Mouse (Mus musculus) spleen, adult 18-20 months (tissue): ENCODE data around the gene Gfi1b.

Source experiments
- DNase-seq, 2 experiments: peaks; one replicate each; pipeline ENCODE4 v3.0.0; 2022; ENCODE audit warnings: mixed read lengths in 2 of 2

Gene Gfi1b

DNA sequence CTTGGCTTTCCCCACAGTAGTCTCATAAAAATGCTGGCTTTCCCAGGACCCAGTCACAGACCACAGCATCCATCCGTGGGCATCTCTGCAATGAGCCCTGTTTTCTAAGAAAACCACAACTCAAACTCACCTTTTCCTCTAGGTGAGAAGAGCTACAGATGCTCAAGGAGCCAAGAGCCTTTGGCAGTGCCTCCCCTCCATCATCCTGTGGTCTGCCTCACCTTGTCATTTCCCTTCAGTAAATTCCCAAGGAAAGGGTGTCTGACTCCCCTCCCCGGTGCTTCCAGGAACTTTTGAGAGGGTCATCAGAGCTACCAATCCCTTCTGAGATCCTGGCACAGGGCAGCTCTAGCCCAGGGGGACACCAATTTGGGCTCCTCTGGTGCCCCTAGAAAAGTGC lies 671 bp downstream of the Gfi1b start:
- no peak for DNase-seq

DNA sequence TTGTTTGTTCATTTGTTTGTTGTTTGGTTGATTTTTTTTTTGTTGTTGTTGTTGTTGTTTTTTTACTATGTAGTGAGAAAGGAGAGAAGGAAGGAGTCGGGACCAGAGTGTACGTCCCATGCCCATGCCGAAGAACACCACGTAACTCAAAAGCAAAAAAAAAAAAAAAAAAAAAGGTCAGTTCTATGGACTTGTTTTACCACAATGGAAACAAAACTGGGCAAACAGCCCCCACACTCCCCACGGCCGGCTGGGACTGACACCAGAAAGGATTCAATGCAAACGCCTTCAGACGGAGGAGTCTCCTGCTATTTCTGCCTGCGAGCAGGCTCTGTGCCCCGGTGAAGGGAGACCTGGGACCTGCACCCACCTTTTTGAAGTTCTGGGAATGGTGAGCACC lies 1.3 kb downstream of the Gfi1b start:
- DNase-seq, result no peak

DNA sequence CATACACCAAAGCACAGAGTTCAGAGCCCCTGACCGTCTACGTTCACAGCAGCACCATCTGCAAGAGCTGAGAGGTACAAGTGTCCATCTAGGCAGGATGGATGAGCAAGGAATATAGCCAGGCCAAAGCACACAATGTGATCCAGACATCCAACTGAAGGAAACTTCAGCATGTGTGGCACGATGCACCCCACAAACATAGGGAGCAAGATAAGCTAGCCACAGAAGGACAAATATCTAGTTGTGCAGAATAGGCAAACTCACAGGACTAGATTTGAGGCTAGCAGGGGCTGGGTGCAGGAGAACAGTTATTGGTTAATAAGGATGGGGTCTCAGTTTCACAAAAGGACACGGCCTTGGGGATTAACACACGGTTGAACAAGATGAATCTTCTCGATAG lies 2.4 kb downstream of the Gfi1b start:
- DNase-seq, result no peak

DNA sequence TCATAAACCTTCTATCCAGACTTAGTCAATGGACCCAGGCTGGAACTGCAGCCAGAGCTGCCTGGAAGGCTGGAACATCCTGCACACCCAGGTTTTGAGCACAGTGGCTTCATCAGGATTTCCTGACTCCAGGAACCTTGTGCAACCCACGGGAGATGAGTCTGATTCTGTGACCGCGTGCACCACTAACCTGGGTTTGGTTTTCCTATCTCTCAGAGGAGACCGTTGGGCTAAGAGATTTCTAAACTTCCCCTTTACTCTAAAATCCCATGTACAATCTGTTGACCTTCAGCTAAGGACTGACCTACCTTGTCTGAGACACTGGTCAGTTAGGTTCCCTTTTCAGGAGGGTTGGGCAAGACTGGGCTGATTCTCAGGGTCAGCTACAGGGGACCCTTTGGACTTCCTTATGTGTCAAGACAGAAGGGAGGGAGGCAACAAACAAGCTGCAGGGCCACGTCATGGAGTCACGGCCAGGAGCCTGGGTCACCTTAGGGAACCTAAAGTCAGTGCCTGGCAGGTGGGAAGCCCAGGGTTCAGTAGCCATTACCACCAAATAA lies 2.9 kb downstream of the Gfi1b start:
- DNase-seq, result no peak

DNA sequence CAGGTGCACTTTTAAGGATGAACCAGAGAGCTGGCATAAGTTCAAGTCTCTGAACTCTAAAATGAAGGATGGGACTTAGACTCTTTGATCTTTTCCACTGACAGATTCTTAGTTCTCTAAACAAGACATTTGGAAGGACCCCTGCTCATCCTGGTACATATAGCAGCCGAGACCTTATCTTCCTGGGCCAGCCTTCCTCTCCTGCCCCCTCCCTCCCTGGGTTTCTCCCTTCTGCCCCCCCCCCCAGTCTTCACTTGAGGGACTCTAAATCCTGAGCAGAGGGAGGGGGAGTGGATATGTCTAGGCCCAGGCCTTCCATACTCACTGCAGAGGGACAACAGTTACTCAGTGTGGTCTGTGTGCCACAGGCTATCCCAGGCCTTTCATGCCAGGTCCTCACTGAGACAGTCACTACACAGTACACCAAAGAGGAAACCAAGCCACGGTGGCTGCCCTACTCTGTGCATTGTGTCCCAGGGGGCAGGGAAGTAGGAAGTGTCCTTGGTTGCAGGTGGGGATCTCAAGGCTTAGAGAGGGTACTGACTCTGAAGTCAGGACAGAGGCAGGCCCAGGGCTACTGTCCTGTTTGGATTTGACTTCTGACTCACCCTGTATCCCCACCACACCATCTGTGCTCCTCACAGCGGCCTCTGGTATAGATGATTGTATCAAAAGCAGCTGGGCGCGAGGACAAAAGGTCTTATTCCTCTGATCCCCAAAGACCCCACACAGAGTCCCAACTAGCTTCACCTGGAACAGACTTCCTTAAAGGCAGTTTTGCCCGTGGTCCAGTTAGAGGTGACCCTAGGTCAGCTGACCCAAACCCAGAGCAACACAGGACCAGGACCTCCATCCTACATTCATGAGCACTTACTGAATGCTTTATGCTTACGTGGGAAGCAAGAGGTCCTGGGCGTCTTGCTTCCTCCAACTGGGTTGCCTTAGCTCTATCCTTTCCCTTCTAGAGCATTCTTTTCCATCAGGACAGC lies 4.0 kb downstream of the Gfi1b start:
- DNase-seq, result no peak

DNA sequence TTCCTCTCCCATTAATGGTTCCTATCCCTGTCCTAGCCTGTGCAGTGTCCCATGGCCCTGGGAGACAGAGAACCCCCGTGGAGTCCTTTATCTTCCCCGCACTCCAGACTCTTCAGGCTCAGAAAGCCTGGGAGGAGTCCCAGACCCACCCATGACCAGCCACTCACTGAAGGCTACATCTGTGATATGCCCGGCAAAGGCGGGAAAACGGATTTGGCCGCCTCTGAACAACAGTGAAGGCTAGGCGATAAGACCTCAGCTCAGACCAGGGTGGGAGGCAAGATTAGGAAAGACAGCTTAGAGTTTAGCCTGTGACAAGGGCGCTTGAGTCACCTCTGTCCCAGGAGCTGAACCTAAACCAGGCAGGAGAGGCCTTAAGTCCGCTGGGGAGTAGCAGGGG lies 4.9 kb downstream of the Gfi1b start:
- DNase-seq, result no peak

DNA sequence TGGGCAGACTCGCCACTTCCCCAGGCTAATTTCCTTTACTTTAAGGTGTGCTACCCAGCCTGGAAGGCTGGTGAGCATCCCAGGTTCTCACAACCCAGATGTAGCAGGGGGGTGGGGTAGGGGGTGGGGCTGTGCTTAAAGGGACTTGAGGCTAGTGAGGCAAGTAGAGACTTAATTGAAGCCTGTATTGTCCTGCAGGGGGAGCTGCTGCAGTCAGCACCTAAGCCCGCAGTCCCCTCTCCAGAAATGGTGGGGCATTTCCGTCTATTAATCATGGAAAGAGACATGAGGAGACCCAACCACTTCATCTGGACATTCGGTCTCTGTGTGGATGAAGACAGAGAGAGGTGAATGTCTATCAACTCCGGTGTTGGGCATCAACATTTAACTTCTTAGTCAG lies 5.4 kb downstream of the Gfi1b start:
- DNase-seq, result no peak

DNA sequence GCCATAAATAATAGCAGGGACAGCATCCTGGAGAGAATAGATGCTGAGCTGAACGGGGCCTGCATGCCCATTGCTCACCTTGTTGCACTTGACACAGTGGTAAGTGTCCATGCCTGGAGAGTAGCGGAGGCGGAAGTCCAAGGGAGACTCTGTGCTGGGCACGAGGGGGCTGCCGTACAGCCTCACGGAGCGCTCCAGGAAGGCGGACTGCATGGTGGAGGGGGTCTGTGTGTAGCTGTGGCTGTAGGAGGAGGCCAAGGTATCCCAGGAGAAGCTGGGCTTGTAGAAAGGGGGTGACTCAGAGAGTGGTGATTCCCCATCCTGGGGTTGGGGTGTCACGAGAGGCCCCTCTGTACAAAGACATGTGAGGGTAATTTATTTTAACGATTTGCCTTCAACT lies 8.2 kb downstream of the Gfi1b start:
- DNase-seq, result no peak

DNA sequence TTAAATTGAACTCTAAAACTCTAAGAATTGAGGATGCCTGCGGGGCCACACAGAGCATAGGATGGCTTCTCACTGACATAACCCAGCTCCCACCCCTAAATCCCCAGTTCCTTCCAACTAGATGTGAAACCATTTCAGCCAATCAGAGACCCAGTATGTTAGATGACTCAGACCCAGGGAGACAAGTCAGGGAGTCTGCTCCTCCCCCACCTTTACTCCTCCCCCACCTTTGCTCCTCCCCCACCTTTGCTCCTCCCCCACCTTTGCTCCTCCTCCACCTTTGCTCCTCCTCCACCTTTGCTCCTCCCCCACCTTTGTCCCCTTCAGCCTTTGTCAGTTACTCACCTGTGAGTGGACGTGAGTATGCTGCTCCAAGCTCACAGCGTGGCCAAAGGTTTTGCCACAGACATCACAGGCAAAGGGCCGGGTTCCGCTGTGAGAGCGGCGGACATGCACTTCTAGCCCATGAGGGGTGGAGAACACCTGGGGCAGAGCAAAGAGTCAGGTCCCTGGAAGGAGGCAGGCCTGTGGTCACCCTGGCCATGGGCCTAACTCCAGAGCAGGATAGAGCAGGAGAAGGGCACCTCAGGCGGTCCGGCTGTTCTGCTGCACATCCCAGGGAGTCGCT lies 9.2 kb downstream of the Gfi1b start:
- DNase-seq, result no peak

DNA sequence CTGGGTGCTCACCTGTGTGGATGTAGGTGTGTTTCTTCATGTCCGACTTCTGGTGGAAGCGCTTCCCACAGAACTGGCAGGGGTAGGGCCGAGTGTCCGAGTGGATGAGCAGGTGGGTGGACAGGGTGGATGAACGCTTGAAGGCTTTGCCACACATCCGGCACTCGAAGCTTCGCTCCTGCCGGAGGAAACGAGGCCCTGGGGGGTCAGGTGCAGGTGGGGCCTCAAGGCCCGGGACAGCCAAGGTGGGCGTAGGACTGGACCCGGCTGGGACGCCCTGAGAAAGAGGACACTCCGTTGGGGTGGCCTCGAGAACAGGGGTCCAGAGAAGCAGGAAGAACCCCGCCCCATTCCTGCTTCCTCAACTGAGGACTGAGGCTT lies 10.4 kb downstream of the Gfi1b start:
- no peak for DNase-seq

DNA sequence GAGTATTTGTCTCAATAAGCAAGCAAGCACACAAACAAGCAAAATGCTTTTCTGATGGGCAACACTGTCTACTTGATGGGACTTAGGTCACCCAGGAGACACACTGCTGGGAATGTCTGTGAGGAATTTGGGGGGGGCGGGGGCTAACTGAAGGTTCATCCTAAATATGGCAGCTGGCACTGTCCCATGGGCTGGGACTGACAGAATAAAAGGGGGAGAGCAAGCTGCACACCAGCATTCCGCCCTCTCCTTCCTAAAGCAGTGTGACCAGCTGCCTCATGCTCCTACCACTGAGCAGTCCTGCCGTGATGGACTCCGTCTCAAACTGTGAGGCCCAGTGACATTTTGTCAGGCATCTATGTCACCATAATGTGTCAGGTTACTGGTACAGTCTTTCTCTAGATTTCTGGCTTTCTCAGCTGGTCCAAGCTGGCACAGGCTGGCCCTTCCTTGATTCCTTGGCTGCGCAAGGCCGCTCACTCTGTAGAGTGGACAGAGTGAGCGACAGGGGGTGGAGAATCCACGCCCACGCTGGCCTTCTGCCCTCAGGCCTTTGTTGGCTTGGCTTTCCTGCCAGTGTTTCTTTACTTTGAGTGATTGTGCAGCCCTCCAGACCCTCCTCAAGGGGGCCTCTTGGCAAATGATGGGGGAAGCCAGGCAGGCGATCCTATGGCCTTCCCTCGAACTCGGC lies 10.9 kb downstream of the Gfi1b start:
- DNase-seq, result no peak

DNA sequence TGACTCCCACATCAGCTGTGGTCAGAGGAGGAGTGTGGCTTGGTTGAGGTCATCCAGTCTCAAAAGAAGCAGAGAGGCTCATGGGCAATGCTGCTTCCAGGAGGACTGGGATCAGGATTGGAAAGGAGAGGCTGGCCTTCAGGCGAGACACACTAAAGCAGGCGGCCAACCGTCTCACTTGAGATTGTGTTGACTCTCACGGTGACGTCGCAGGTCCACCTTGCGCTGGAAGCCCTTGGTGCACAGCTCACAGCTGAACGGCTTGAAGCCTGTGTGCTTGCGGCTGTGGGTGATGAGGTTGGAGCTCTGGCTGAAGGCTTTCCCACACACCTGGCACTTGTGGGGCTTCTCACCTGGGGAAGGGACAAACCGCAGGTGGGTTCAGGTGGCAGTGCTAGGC lies 11.9 kb downstream of the Gfi1b start:
- no peak for DNase-seq

DNA sequence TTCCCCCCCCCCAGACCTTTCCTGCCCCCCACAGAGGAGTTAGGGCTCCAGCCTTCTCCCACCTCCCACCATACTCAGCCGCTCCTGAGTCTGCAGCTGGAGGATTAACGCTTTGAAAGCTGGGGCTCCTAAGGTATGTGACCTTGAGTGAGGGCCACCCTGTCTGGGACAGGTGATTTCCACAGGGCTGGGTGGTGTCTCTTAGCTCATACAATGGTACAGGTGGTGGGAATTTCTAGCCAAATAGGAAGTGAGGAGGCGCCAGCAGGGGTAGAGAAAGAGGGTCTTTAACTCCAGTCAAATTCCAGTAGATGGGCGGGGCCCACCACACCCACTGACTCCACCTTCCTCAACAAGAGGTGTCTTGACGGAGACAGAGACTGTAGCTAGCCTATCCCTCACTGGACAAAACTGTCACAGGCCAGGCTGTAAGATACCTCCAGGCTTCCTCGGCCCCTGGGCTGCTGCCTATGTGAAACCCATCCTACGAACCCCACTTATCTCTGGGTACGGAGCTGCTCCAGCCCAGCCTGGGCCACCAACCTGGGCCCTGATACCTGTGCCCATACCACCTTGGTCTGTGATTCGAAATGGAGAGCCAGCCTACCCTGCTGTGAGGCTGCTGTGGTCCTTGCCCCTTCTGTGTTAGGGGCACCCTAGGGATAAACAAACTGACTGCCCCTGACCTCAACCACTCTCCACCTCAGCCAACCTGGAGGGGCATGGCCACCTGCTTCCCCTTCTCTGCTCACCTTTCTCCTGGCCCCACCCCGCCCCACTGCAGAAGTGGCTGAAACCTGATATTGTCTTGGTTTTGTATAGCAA lies 14.2 kb downstream of the Gfi1b start:
- DNase-seq, result no peak

DNA sequence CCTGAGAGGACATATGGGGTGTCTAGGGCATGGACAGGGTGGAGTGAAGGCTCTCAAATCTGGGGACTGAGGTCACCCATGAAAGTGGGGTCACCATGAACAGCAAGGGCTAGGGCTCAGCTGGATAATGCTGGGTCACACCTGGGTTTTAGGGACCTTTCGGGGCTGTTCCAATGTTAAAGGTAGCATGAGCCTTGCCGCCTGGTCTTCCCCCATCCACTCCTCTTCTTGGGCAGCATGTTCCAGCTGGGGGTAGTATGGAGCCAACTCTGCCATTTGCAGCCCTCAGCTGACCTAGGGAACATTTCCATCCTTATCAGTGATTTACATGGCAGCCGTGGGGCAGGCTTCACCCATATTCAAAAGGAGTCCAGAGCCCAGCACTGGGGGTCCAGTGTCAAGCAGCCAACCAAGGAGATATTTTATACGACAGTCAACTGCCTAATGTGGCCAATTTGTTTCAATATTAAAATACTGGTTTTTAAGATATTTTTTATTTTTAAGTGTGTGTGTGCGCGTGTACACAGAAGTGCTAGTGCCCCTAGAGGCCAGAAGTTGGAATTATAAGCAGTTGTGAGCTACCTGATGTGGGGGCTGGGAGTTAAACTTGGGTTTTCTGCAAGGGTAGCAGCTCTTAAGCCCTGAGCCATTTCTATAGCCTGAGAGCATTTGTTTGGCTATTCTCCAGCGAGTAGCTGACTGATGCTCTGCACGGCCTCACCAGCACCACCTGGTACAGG lies 15.0 kb downstream of the Gfi1b start:
- no peak for DNase-seq

DNA sequence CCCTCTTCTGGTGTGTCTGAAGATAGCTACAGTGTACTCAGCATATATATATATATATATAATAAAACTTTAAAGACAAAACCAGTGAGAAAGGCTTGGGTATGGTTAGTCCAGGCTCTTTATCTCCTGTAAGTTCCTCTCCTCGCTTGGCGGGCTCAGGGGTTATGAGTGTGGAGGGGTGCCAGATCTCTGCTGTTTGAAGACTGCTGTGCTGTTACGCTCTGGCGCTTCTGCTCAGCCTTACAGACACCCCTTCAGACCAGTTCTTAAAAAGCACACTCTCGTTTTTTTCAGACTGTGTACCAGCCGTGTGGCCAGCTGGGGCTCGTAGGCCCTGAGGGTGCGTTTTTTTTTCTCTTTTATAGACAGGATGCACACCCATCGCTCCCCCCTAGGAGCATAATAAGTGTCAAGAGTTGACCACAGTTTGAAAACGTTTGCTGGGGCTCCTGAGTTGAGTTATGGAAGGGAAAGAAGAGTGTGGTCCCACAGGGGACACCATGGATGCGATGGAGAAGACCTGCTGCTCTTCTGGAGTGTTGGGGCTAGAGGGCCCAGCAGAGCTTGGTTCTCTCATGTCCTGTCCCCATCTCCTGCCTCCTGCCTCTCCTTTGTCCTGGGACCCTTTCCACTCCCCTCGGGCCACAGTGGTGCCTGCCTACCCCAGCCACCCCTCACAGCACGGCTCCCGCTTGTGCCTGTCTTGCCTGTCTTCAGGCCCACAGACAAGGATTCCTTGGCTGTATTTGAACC lies 15.8 kb downstream of the Gfi1b start:
- DNase-seq, result no peak

DNA sequence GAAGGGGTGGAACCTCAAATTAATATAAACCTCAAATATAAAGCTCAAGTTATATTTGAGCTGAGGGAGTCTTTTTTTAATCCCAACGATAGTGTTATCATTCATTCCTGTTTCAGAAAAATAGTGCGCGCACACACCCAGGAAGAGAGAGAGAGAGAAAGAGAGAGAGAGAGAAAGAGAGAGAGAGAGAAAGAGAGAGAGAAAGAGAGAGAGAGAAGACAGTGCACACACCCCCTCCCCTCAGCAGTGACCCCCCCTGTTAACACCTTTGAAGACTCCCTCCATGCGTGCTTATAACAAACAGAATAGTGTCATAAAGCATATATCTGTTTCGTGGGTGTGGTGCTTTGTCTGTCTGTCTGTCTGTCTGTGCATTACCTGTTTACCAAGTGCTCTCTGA lies 18.2 kb downstream of the Gfi1b start:
- DNase-seq, result no peak

DNA sequence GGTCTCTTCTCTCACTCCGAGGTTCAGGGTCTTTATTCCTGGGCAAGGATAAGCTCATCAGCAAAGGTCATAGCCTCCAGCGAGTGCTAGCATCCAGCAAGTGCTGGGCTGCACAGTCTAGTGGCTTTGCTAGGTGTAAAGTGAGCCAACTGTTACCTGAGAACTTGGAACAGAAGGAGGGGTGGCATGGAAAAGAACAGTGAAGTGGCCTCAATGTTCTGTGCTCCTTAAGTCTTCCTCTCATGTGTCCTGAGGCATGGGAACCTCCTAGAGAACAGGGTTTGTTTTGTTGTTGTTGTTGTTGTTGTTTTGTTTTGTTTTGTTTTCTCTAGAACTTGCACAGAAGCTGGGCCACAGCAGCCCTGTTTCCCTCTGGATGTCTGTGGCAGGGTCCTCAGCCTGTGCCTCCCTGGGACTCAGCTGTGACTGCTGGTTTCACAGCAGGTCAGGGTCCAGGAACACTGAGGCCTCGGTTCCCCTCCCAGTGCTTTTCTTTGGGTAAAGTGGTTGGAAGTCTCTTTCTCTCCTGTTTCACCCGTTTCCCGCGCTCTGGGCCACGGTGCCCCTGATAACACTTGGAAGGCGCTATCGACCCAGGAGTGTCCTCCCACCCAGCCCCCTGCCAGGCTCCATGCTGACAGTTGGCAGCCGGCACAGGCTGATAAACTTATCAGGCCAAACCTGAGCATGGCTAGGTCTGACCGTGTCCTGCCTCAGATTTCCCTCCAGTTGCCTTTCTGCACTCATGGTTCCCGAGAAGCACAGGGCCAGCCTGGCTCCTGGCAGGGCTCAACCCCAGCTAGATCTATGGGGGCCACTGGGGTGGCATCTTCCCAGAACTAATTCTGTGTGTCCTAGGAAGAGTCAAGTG lies 19.8 kb downstream of the Gfi1b start:
- no peak for DNase-seq

DNA sequence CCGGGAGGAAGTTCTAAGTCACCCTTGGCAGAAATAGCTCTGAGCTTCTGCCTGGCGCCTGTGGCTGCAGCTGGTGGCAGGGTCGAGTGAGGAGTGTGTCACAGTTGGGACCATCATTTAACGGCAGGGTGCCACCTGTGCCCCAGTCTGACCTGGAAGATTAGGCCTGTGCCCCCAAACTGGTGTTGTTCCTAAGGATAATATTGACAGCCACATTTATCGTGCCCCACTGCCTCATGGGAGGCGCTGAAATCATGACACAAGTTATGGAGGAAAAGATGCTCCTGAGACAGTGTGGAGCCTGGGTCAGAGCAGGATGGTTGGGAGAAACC lies 22.2 kb downstream of the Gfi1b start:
- no peak for DNase-seq

DNA sequence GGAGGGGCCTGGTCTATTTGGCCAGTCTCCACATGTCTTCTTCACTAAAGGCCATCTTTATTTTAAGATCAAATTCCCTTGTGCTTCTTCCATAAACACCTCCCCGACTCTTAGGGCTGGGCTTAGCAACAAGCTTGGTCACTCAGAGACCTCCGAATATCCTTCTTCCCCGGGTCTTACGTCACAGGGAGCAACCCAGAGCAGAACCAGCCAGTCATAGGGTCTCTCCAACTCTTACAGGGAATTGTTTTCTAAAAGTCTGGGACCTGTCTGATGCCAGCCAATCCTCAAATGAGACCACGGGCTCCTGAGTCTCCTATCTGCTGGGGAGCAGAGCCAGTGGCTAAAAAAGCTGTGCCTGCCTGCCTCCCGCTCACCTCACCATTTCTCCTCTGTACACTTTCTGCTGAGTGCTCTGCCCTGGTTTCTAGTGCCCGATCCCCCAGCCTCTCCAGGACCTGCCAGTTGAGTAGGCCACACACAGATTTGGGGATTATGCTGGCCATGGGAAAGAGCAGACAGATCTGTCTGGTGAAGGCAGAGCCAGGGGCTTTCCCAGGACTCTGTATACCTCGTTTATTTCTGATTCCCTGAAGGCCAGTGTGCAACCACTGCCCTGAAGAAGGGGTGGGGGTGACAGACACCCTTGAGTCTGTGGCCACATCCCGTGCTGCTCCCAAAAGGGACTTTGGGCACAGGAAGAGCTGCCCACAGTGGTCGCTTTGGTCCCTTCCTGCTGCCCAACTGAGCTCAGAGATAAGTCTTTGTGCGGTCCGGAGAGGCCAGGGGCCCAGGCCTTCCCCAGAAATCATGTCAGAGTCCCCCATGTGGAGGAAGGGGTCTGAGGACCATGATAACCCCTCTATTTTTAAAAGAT lies 22.9 kb downstream of the Gfi1b start:
- no peak for DNase-seq
